Mouse (Mus musculus): ENCODE data around the gene Rfc1. TPM values are rescaled to one million over a fixed set of nuclear protein-coding genes. Genes with fewer than 3 reads are reported as not detected.

Gene Rfc1
- polyA plus RNA-seq, 1 experiment from 2014 or later: 74.6 TPM

DNA sequence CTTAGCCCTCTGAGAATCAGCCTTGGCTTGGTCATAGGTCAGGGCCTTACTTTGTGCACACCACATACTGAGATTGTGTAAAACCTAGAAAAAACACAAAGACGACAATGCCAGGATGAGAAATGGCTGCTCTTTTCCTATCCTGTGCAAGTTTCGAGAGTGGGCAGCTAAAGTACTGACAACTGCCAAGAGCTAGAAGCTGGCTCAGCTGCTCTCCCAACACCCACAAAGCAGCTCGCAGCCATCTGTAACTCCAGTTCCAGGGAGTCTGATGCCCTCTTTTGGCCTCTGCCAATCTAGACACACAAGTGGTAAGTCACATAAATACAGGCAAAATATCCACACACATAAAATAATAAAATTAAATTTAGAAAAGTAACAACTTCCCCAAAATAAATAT lies 61.5 kb downstream of the Rfc1 start:
- 88% methylated on average over 3 of the region's 3 CpGs for WGBS
- H3K36me3 ChIP-seq: peaks cover 79% of the 10 kb centered on the region
- no peaks in the 10 kb centered on the region for H3K4me1 ChIP-seq (replicated peaks)
- H3K9ac ChIP-seq: no peak overlapping the region
- no peaks in the 10 kb centered on the region for H3K27me3 ChIP-seq (replicated peaks)
- ATAC-seq (ENCODE audit: insufficient number of reproducible peaks, low FRiP score): no peak
- H3K27ac ChIP-seq (ENCODE audit: poor library complexity, severe bottlenecking): no peak overlapping the region
- H3K4me2 ChIP-seq: no peak overlapping the region
- no peak overlapping the region for H3K4me3 ChIP-seq
- H3K9me3 ChIP-seq (replicated peaks): no peaks in the 10 kb centered on the region

DNA sequence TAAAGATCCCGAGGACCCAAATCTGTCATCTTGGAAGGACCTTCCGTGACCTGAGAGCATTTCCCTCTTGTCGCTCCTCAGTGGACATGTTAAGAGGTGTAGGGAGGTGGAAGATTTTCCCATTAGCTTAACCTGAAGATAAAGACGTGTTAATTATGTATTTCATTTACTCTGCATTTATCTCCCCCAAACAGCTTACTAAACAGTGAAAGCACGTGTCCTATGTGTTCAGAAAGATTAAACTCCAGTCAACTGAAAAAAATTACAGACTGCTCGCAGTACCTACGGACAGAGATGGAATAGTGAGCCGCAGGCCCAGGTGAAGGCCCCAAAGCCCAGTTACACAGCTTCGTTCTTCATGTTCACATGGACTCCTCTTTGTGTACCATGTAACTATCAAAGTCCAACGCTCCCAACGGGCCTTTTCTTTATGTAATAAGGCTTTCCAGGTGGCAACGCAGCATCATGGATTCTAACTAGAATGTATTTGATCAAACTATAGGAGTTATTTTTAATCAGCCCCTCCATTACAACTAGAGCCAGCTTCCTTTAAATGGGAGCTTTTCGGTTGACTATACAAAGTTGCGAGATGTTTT lies 77.5 kb downstream of the Rfc1 start:
- no peak for ATAC-seq (ENCODE audit: insufficient number of reproducible peaks, low FRiP score)
- Histone ChIP-seq H3K27ac (ENCODE audit: poor library complexity, severe bottlenecking) (no peak overlapping the region), H3K27me3 (replicated peaks) (no peaks in the 10 kb centered on the region), H3K4me3 (no peak overlapping the region), H3K36me3 (peaks cover 62% of the 10 kb centered on the region), H3K4me1 (replicated peaks) (no peaks in the 10 kb centered on the region), H3K4me2 (no peak overlapping the region), H3K9me3 (replicated peaks) (no peaks in the 10 kb centered on the region), H3K9ac (no peak overlapping the region)
- 91% methylated on average over 14 of the region's 14 CpGs for WGBS

DNA sequence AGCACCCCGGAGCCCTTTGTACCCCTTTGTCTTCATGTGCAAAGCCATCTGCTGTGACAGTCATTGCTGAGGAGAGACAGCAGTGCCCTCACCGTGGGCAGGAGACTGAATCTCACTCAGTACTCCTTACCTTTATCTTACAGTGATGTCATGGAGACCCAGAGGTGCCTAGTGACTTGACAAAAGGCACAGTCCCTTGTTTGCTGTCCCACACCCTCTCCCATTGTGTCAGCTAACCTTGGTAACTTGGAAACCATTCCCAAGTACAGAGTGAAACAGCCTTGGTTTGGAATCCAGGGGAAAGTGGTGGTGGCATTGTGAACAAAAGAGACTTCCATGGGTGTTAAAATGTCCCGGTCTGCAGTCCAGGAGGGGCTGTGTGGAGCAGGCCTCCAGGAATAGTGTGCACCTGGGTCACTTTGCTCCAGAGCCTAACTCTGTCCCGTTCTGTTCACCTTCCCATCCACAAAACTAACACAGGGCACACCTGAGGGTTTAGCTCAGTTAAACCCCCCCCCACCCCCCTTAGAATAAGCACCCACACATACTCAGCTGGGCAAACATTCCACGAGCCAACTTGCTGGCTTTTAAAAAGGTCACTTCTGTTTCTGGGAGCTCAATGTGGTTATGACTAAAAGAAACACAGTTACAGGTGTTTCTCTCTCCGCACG lies 85.2 kb downstream of the Rfc1 start:
- no peaks in the 10 kb centered on the region for H3K4me1 ChIP-seq (replicated peaks)
- no peaks in the 10 kb centered on the region for H3K27me3 ChIP-seq (replicated peaks)
- no peak overlapping the region for H3K4me3 ChIP-seq
- H3K9me3 ChIP-seq (replicated peaks): no peaks in the 10 kb centered on the region
- H3K9ac ChIP-seq: no peak overlapping the region
- ATAC-seq (ENCODE audit: insufficient number of reproducible peaks, low FRiP score): no peak
- H3K27ac ChIP-seq (ENCODE audit: poor library complexity, severe bottlenecking): no peak overlapping the region
- WGBS: 68% methylated on average over 7 of the region's 7 CpGs
- H3K4me2 ChIP-seq: no peak overlapping the region
- peaks cover 17% of the 10 kb centered on the region; the same call in 1 of the 2 replicates for H3K36me3 ChIP-seq

DNA sequence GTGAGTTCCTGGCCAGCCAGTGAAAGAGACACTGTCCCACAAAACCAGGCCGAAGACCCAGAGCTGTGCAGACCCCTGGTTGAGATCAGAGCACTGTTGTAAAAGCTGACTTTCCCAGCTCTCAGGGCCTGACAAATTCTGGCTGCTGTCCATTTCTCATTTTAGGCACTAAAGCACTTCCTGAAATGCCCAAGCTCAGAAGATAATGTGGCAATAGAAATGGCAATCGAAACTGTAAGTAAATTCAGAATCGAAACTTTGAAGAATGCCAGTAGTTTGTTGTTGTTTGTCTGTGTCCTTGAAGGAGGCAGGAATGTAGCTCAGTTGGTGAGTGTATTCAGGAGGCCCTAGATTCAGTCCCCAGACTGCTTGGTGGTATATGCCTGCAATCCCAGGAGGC lies 88.2 kb downstream of the Rfc1 start:
- no peaks in the 10 kb centered on the region for H3K27me3 ChIP-seq (replicated peaks)
- WGBS: 84% methylated on average over 3 of the region's 3 CpGs
- ATAC-seq (ENCODE audit: insufficient number of reproducible peaks, low FRiP score): no peak
- H3K27ac ChIP-seq (ENCODE audit: poor library complexity, severe bottlenecking): no peak overlapping the region
- H3K4me3 ChIP-seq: no peak overlapping the region
- no peaks in the 10 kb centered on the region for H3K9me3 ChIP-seq (replicated peaks)
- no peak overlapping the region for H3K4me2 ChIP-seq
- H3K4me1 ChIP-seq (replicated peaks): no peaks in the 10 kb centered on the region
- no peak overlapping the region for H3K9ac ChIP-seq
- peaks cover 15% of the 10 kb centered on the region for H3K36me3 ChIP-seq

DNA sequence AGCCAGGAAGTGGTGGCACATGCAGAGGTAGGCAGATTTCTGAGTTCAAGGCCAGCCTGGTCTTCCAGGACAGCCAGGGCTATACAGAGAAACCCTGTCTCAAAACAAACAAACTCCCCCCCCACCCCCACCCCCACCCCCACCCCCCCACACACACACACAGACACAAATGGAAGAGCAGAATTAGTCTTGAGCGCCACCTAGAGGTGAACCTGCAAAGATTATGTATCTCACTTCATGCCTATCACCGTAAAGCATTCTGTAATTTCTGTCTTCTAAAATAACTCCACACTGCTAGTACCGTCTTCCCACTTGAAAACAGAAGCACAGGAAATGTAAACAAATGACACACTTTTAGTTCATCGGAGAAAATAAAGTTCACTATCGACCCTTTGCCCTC lies 92.7 kb downstream of the Rfc1 start:
- WGBS: 44% methylated on average over 5 of the region's 5 CpGs
- H3K4me2 ChIP-seq: no peak overlapping the region
- ATAC-seq (ENCODE audit: insufficient number of reproducible peaks, low FRiP score): no peak

DNA sequence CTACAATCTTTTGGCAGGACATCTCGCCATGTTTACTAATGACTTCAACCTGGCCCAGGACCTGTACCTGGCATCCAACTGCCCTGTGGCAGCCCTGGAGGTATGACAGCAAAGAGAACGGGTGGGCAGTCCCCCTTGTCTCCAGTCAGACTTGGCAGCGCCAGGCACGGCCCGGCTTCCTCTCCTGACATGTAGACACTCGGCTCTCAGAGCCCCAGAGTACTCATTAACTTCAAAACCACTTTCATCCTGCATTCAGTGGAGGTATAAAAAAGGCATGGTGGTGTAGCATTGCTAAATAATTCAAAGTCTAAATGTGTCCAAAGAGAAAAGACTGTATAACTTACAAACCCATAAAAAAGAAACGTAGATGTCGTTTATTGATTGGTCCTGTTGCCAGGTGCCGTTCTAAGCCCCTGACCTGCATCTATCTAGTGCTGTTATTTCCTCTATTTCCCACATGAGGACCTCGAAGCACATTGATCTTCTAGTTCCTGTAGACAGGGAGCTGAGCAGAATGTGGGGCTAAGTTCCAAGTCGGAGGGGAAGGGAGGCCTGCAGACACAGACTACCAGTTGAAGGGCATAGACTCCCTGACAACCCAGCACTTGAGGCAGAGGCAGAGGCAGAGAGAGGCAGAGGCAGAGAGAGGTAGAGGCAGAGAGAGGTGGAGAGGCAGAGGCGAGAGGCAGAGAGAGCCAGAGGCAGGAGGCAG lies 104.0 kb downstream of the Rfc1 start:
- no peak overlapping the region for H3K9ac ChIP-seq
- no peak overlapping the region for H3K4me3 ChIP-seq
- ATAC-seq (ENCODE audit: insufficient number of reproducible peaks, low FRiP score): no peak
- peaks cover 24% of the 10 kb centered on the region for H3K36me3 ChIP-seq
- 0 out of 2 replicates have a peak, but pooled peaks cover 5% of the 10 kb centered on the region for H3K9me3 ChIP-seq (replicated peaks)
- no peaks in the 10 kb centered on the region for H3K4me1 ChIP-seq (replicated peaks)
- H3K27me3 ChIP-seq (replicated peaks): no peaks in the 10 kb centered on the region
- WGBS: 71% methylated on average over 12 of the region's 12 CpGs
- no peak overlapping the region for H3K27ac ChIP-seq (ENCODE audit: poor library complexity, severe bottlenecking)
- H3K4me2 ChIP-seq: no peak overlapping the region

More for the DNA sequence above, 92.7 kb downstream of the Rfc1 start:
- Histone ChIP-seq H3K9me3 (replicated peaks) (no peaks in the 10 kb centered on the region), H3K36me3 (peaks cover 14% of the 10 kb centered on the region), H3K4me3 (no peak overlapping the region), H3K27ac (ENCODE audit: poor library complexity, severe bottlenecking) (no peak overlapping the region), H3K27me3 (replicated peaks) (no peaks in the 10 kb centered on the region), H3K9ac (no peak overlapping the region), H3K4me1 (replicated peaks) (peaks cover 8% of the 10 kb centered on the region)

DNA sequence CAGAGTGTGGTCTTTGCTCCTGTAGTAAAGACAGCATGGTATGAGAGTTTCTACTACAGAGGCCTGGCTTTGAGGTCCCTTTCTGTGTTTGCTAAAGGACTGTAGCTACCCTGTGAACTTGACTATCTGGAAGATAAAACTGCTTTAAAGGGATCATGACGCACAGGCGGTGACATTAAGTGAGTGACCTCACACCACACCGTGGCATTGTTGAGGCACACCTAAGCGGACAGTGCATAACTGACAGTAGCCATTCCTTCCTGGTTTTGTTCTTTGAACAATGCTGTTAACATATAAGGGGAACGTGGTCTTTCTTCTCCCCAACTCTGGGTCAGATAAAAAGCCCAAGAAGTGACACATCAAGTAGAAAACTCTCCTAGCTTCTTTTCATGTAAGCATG lies 111.4 kb downstream of the Rfc1 start:
- no peaks in the 10 kb centered on the region for H3K27me3 ChIP-seq (replicated peaks)
- H3K9ac ChIP-seq: no peak overlapping the region
- no peak overlapping the region for H3K27ac ChIP-seq (ENCODE audit: poor library complexity, severe bottlenecking)
- WGBS: 70% methylated on average over 5 of the region's 5 CpGs
- no peak overlapping the region for H3K4me2 ChIP-seq
- H3K4me1 ChIP-seq (replicated peaks): no peaks in the 10 kb centered on the region
- no peak for ATAC-seq (ENCODE audit: insufficient number of reproducible peaks, low FRiP score)
- H3K9me3 ChIP-seq (replicated peaks): no peaks in the 10 kb centered on the region
- H3K4me3 ChIP-seq: no peak overlapping the region
- peaks cover 9% of the 10 kb centered on the region for H3K36me3 ChIP-seq

DNA sequence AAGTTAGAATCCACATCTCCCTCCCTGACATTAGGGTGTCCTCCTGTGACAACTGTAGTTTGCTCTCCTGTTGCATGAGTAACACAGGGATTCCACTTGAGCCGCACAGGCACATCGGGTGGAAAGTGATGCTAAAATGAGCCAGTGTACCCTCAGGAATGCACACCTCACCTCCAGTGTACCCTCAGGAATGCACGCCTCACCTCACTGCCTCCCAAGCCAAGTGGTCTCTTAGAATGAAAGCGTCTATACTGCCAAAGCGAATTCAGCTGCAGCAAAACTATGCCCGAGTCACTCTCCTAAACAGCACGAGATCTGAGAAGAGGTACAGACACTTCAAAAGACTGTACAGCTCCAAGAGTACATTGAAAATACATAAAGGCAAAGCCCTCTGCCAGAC lies 114.4 kb downstream of the Rfc1 start:
- Histone ChIP-seq H3K4me2 (no peak overlapping the region), H3K9ac (no peak overlapping the region), H3K27me3 (replicated peaks) (no peaks in the 10 kb centered on the region), H3K4me3 (no peak overlapping the region), H3K36me3 (peaks cover 2% of the 10 kb centered on the region), H3K9me3 (replicated peaks) (no peaks in the 10 kb centered on the region), H3K4me1 (replicated peaks) (no peaks in the 10 kb centered on the region), H3K27ac (ENCODE audit: poor library complexity, severe bottlenecking) (no peak overlapping the region)
- WGBS: 51% methylated on average over 7 of the region's 7 CpGs
- ATAC-seq (ENCODE audit: insufficient number of reproducible peaks, low FRiP score): no peak

DNA sequence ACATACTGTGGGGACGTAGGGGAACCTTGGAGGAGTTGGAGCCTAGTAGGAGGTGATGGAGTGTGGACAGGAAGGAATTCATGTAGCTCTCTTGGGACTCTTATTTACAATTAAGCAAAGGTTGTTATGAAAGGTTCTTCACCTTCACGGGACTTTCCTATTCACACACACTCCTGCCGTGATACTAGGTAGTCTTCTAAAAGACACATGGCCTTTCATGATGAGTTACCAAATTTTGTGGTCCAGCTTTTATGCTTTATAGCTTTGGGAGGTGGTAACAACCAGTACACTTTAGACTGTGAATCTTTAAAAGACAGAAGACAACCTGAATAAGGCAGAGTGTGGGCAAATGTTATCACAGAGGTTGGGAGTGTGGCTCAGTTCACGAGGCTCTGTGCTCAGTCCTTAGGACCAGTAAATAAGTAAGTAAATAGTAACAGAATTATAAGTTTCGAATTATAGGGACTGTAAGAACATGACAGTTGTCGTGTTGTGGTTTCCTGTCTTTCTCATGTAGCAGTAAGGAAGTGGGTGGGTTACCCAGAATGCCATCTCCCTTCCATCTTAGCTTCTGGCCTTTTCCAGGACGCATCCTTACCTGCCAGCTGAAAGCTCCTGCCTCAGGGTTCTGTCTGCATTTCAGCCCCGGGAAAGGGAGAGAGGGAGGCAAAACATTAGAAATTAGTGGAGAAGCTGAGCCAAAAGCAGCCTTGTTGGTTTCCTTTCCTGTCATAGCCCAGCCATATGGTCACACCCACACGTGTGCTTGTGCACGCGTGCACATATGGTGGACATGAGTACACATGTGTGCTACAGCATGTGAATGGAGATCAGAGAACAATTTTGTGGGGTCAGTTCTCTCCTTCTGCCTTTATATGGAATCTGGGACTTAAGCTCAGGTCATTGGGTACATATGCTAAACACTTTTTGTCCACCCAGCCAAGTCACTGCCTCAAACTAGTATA lies 117.9 kb downstream of the Rfc1 start:
- Histone ChIP-seq H3K9ac (no peak overlapping the region), H3K4me3 (no peak overlapping the region), H3K9me3 (replicated peaks) (no peaks in the 10 kb centered on the region), H3K4me2 (no peak overlapping the region), H3K27ac (ENCODE audit: poor library complexity, severe bottlenecking) (no peak overlapping the region), H3K36me3 (peaks cover 3% of the 10 kb centered on the region), H3K27me3 (replicated peaks) (no peaks in the 10 kb centered on the region), H3K4me1 (replicated peaks) (no peaks in the 10 kb centered on the region)
- ATAC-seq (ENCODE audit: insufficient number of reproducible peaks, low FRiP score): no peak
- WGBS: 82% methylated on average over 11 of the region's 11 CpGs

DNA sequence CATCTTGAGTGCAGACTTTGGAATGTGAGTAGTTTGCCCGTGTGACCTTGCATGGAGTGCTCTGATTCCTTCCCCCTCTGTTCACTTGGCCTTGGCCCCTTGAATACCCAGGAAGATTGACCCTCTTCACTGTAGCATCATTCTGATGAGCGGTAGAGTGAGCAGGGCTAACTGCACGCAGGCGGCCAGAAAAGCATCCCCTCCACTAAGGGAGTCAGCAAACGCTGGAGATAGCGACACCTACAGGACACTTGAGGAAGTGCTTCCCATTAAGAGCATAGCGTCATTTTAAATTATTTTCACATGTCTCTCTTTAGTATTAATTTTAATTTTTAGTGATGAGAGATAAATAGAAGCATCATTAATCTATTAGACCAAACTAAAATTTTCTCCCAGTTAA lies 122.1 kb downstream of the Rfc1 start:
- Histone ChIP-seq H3K4me1 (replicated peaks) (no peaks in the 10 kb centered on the region), H3K27me3 (replicated peaks) (no peaks in the 10 kb centered on the region), H3K27ac (ENCODE audit: poor library complexity, severe bottlenecking) (no peak overlapping the region), H3K9me3 (replicated peaks) (no peaks in the 10 kb centered on the region), H3K36me3 (peaks cover 3% of the 10 kb centered on the region), H3K4me2 (no peak overlapping the region), H3K9ac (no peak overlapping the region), H3K4me3 (no peak overlapping the region)
- 28% methylated on average over 7 of the region's 7 CpGs for WGBS
- no peak for ATAC-seq (ENCODE audit: insufficient number of reproducible peaks, low FRiP score)
